Comparison of ENCODE assay signal across 12 mouse cellular contexts in genomic region chr5:31188223-31188840, GRCm38 (mm10). TPM values are rescaled to one million over a fixed set of nuclear protein-coding genes. Genes with fewer than 3 reads are reported as not detected.
DNase-seq lines count a peak whose midpoint lies in the region; ATAC-seq and TF ChIP-seq lines count a peak whose summit lies in the region.
"Had no signal": no experiment of that assay in that cellular context is flagged by ENCODE, and none has a peak within 500 bp of the region (broad histone marks: within the 10 kb centered on the region; RNA-seq: fewer than 3 reads in every experiment).

No protein-coding gene starts in this region.

- no peak overlapping the region for H3K27ac ChIP-seq in kidney, adult 2 months (ENCODE audit: insufficient read depth, low read depth, low read length)
- H3K27ac ChIP-seq in forebrain, embryonic 16.5 days (ENCODE audit: low read length), result no peak overlapping the region
- H3K27ac ChIP-seq: embryonic facial prominence, embryonic 15.5 days; stomach, embryonic 15.5 days had no signal

- ATAC-seq in forebrain, embryonic 16.5 days, result no peak
- ATAC-seq: hindbrain, embryonic 16.5 days had no signal

- no peak overlapping the region for H3K9ac ChIP-seq in forebrain, embryonic 16.5 days (replicated peaks; ENCODE audit: low read depth, low read length)
- H3K9ac ChIP-seq: embryonic facial prominence, embryonic 15.5 days; stomach, embryonic 15.5 days had no signal

- no peak overlapping the region for H3K4me3 ChIP-seq in kidney, adult 2 months (ENCODE audit: insufficient read depth, low read depth, low read length)
- H3K4me3 ChIP-seq in forebrain, embryonic 16.5 days (replicated peaks; ENCODE audit: low read length), result no peak overlapping the region
- H3K4me3 ChIP-seq: embryonic facial prominence, embryonic 15.5 days; stomach, embryonic 15.5 days had no signal

- no peak for TF ChIP-seq POLR2A in kidney, adult 2 months (IDR thresholded peaks at IDR 0.05; ENCODE audit: low read depth, low read length)
- no peak for TF ChIP-seq POLR2A in brain, embryonic 14.5 days (IDR thresholded peaks at IDR 0.05; ENCODE audit: borderline replicate concordance, extremely low read depth, insufficient read depth, insufficient read length, poor library complexity, severe bottlenecking)

- no peaks in the 10 kb centered on the region for H3K27me3 ChIP-seq in kidney, adult 2 months (replicated peaks; ENCODE audit: control insufficient read depth, insufficient read depth, low read length)
- no peaks in the 10 kb centered on the region for H3K27me3 ChIP-seq in forebrain, embryonic 16.5 days (replicated peaks; ENCODE audit: control insufficient read depth, insufficient read depth, low read length)
- H3K27me3 ChIP-seq: embryonic facial prominence, embryonic 15.5 days; stomach, embryonic 15.5 days had no signal

- TF ChIP-seq CTCF in kidney, adult 2 months (conservative IDR thresholded peaks at IDR 0.05; ENCODE audit: insufficient read depth, insufficient read length, low read depth, low read length), result peak; percentile 29; the same call in 1 of the 2 replicates
- peak; percentile 17; the same call in 1 of the 2 replicates for TF ChIP-seq CTCF in brain, embryonic 14.5 days (IDR thresholded peaks at IDR 0.05; ENCODE audit: borderline replicate concordance, extremely low read depth, insufficient read depth, insufficient read length)

- no peaks in the 10 kb centered on the region; the same call in none of the 2 replicates for H3K36me3 ChIP-seq in kidney, adult 2 months (ENCODE audit: control insufficient read depth, insufficient read depth, low read length)
- H3K36me3 ChIP-seq in forebrain, embryonic 16.5 days (ENCODE audit: control insufficient read depth, insufficient read depth), result peaks cover 27% of the 10 kb centered on the region

- H3K4me2 ChIP-seq in forebrain, embryonic 16.5 days (ENCODE audit: low read length), result no peak overlapping the region
- H3K4me2 ChIP-seq: embryonic facial prominence, embryonic 15.5 days; heart, embryonic 11.5 days; stomach, embryonic 15.5 days had no signal

- peaks cover 5% of the 10 kb centered on the region for H3K4me1 ChIP-seq in kidney, adult 2 months (ENCODE audit: control insufficient read depth, insufficient read depth, low read length)
- H3K4me1 ChIP-seq in forebrain, embryonic 16.5 days (replicated peaks; ENCODE audit: control insufficient read depth, insufficient read depth, low read length), result peaks cover 8% of the 10 kb centered on the region

- no peaks in the 10 kb centered on the region for H3K9me3 ChIP-seq in forebrain, embryonic 16.5 days (ENCODE audit: control insufficient read depth, low read length)
- H3K9me3 ChIP-seq: embryonic facial prominence, embryonic 15.5 days; stomach, embryonic 15.5 days had no signal

- DNase-seq in kidney, adult 2 months, result no peak
- DNase-seq in kidney, postnatal 14 days, result no peak
- DNase-seq in 3T3-L1 (ENCODE audit: low read depth, low spot score), result peak; percentile 55
- peak; percentile 28 to 36 for DNase-seq in B cell, adult 2 months
- peak; percentile 22 for DNase-seq in brain, embryonic 14.5 days (ENCODE audit: low read depth)
- no peak for DNase-seq in urinary bladder, adult 2 months (ENCODE audit: low spot score)
- DNase-seq: left cerebral cortex, postnatal 4 days had no signal

- 78% methylated on average over 4 of the region's 4 CpGs for WGBS in kidney, adult 2 months
- 72% methylated on average over 4 of the region's 4 CpGs for WGBS in forebrain, embryonic 16.5 days

RNA-seq across cellular contexts. Expression of gene Snx17, which starts 4.7 kb away (rescaled TPM):
- polyA plus RNA-seq in kidney, adult 2 months (2012; rRNA removed), result 94.1 and 95.5 TPM in 2 replicates
- 96.8 and 110 TPM in 2 replicates for polyA plus RNA-seq in brain, embryonic 14.5 days (2012; rRNA removed)
- 131 and 139 TPM in 2 replicates for polyA plus RNA-seq in forebrain, embryonic 16.5 days (2015; fragmentation: Nextera tagmentation; extraction: Ambion mirVana)
- polyA plus RNA-seq in urinary bladder, adult 2 months (2012; rRNA removed), result 93.5 and 93.8 TPM in 2 replicates

RNA-seq across cellular contexts. Expression of gene Eif2b4, which starts 4.9 kb away (rescaled TPM):
- polyA plus RNA-seq in kidney, adult 2 months (2012; rRNA removed), result 54.1 and 61.0 TPM in 2 replicates
- 53.3 and 58.6 TPM in 2 replicates for polyA plus RNA-seq in brain, embryonic 14.5 days (2012; rRNA removed)
- 91.0 and 93.4 TPM in 2 replicates for polyA plus RNA-seq in forebrain, embryonic 16.5 days (2015; fragmentation: Nextera tagmentation; extraction: Ambion mirVana)
- 33.2 and 39.1 TPM in 2 replicates for polyA plus RNA-seq in urinary bladder, adult 2 months (2012; rRNA removed)

RNA-seq across cellular contexts. Expression of gene Gtf3c2, which starts 8.4 kb away (rescaled TPM):
- 47.8 and 49.2 TPM in 2 replicates for polyA plus RNA-seq in kidney, adult 2 months (2012; rRNA removed)
- 94.3 and 110 TPM in 2 replicates for polyA plus RNA-seq in brain, embryonic 14.5 days (2012; rRNA removed)
- 72.1 and 79.4 TPM in 2 replicates for polyA plus RNA-seq in forebrain, embryonic 16.5 days (2015; fragmentation: Nextera tagmentation; extraction: Ambion mirVana)
- 78.9 and 87.0 TPM in 2 replicates for polyA plus RNA-seq in urinary bladder, adult 2 months (2012; rRNA removed)

RNA-seq across cellular contexts. Expression of gene Gm29609, which starts 8.6 kb away (rescaled TPM):
- 1.6 and 2.1 TPM in 2 replicates for polyA plus RNA-seq in kidney, adult 2 months (2012; rRNA removed)
- polyA plus RNA-seq in brain, embryonic 14.5 days (2012; rRNA removed), result 3.7 and 4.1 TPM in 2 replicates
- 1.8 and 2.5 TPM in 2 replicates for polyA plus RNA-seq in forebrain, embryonic 16.5 days (2015; fragmentation: Nextera tagmentation; extraction: Ambion mirVana)
- 1.5 and 1.7 TPM in 2 replicates for polyA plus RNA-seq in urinary bladder, adult 2 months (2012; rRNA removed)

RNA-seq across cellular contexts. Expression of gene Zfp513, which starts 13.8 kb away (rescaled TPM):
- polyA plus RNA-seq in kidney, adult 2 months (2012; rRNA removed), result 22.9 and 29.8 TPM in 2 replicates
- 62.0 and 96.9 TPM in 2 replicates for polyA plus RNA-seq in brain, embryonic 14.5 days (2012; rRNA removed)
- polyA plus RNA-seq in forebrain, embryonic 16.5 days (2015; fragmentation: Nextera tagmentation; extraction: Ambion mirVana), result 13.0 and 14.7 TPM in 2 replicates
- polyA plus RNA-seq in urinary bladder, adult 2 months (2012; rRNA removed), result 29.3 and 37.0 TPM in 2 replicates

Comparison
In these comparisons a context has a peak if more than half of its experiments do, and no peak if none do; other contexts are left out.
1. DNase-seq: peak in 3T3-L1 (single experiment), B cell, adult 2 months (2 of 2) and brain, embryonic 14.5 days (single experiment); none in kidney, adult 2 months (single experiment), kidney, postnatal 14 days (single experiment) and urinary bladder, adult 2 months (single experiment).